Mouse (Mus musculus) c-Kit-positive CD71-positive TER-119-negative erythroid progenitor cells, embryonic 14.5 days (primary cell): ENCODE data around the gene Mamstr.

Experiments used
- DNase-seq: peaks from one replicate; pipeline ENCODE4 v3.0.0-alpha.2; 2013; ENCODE audit warnings: low read depth

Gene Mamstr

GRCm38 (mm10) chr7:45628364-45629294, 11.1 kb upstream of the Mamstr start:
- DNase-seq: peak; percentile 69

GRCm38 (mm10) chr7:45630064-45630907, 9.5 kb upstream of the Mamstr start:
- no peak for DNase-seq

- DNase-seq: no peak
Measured at GRCm38 (mm10) chr7:45632499-45632898, 7.3 kb upstream of the Mamstr start.

- DNase-seq: no peak
Measured at GRCm38 (mm10) chr7:45634946-45635681, 4.7 kb upstream of the Mamstr start.

- no peak for DNase-seq
Measured at GRCm38 (mm10) chr7:45635711-45636688, 3.8 kb upstream of the Mamstr start.

GRCm38 (mm10) chr7:45637710-45638109, 2.1 kb upstream of the Mamstr start:
- no peak for DNase-seq

- no peak for DNase-seq
Measured at GRCm38 (mm10) chr7:45638623-45639401, 965 bp upstream of the Mamstr start.

- no peak for DNase-seq
Measured at GRCm38 (mm10) chr7:45640191-45640957, 597 bp downstream of the Mamstr start.

- no peak for DNase-seq
Measured at GRCm38 (mm10) chr7:45641391-45642040, 1.7 kb downstream of the Mamstr start.

- DNase-seq: no peak
Measured at GRCm38 (mm10) chr7:45642083-45642482, 2.3 kb downstream of the Mamstr start.

GRCm38 (mm10) chr7:45642503-45643255, 2.9 kb downstream of the Mamstr start:
- DNase-seq: no peak

- DNase-seq: peak; percentile 81
Measured at GRCm38 (mm10) chr7:45643441-45644178, 3.8 kb downstream of the Mamstr start.

- DNase-seq: no peak
Measured at GRCm38 (mm10) chr7:45644183-45644582, 4.4 kb downstream of the Mamstr start.

GRCm38 (mm10) chr7:45644872-45645590, 5.3 kb downstream of the Mamstr start:
- no peak for DNase-seq

GRCm38 (mm10) chr7:45645591-45645971, 5.8 kb downstream of the Mamstr start:
- no peak for DNase-seq

- DNase-seq: no peak
Measured at GRCm38 (mm10) chr7:45646671-45647070, 6.9 kb downstream of the Mamstr start.

- no peak for DNase-seq
Measured at GRCm38 (mm10) chr7:45649351-45649750, 9.6 kb downstream of the Mamstr start.
